Mouse (Mus musculus): ENCODE measurements at regions not wholly inside any gene's neighbourhood (a gene's known extent, or its start where the extent isn't known, plus 50 kb on each side); places are given as distances from the start of the nearest gene placed in this dataset.

- ATAC-seq (replicated peaks; ENCODE audit: insufficient number of reproducible peaks, low FRiP score, low TSS enrichment, poor library complexity, severe bottlenecking), result no peak
Observed at GRCm38 (mm10) chr9:91876823-91877222, 315.9 kb upstream of the Plscr5 start.

GRCm38 (mm10) chr9:91831556-91831955 lies 361.2 kb upstream of the Plscr5 start:
- ATAC-seq (replicated peaks; ENCODE audit: insufficient number of reproducible peaks, low FRiP score, low TSS enrichment, poor library complexity, severe bottlenecking), result no peak

DNA sequence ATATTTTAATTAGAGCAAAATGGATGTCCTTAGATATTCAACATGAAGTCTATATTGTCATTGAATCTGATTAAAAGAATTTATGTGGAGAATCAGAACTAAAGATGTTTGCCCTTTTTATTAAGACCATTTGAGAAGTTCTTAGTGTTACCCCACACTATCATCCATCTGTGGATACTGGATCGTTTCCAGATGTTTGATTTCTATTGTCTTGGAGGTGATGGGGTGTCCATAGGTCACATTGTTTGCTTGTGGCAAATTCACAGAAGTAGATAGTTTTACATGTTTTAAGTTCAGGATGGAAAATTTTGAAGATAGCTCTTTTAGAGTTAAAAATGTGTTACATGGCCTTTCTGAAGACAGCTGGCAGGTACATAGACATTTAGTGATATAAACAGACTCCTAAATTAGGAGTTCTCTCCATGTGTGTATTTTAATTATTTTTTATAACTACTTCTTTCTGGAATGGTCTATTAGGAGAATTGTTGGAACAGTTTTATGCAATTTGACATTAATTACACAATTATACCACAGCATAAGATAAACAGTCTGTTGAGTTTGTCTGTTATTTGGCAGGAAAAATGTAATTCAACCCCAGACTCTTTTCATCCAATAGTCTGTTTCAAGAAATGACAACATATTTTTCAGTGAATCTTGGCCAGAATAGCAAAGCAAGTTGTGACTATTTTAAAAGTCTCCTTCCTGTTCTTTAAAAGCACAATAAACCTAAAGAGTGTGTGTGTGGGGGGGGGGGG lies 368.8 kb upstream of the Plscr5 start:
- ATAC-seq (replicated peaks; ENCODE audit: insufficient number of reproducible peaks, low FRiP score, low TSS enrichment, poor library complexity, severe bottlenecking), result no peak

GRCm38 (mm10) chr9:91818616-91819328 lies 374.0 kb upstream of the Plscr5 start:
- ATAC-seq (replicated peaks; ENCODE audit: insufficient number of reproducible peaks, low FRiP score, low TSS enrichment, poor library complexity, severe bottlenecking), result no peak

DNA sequence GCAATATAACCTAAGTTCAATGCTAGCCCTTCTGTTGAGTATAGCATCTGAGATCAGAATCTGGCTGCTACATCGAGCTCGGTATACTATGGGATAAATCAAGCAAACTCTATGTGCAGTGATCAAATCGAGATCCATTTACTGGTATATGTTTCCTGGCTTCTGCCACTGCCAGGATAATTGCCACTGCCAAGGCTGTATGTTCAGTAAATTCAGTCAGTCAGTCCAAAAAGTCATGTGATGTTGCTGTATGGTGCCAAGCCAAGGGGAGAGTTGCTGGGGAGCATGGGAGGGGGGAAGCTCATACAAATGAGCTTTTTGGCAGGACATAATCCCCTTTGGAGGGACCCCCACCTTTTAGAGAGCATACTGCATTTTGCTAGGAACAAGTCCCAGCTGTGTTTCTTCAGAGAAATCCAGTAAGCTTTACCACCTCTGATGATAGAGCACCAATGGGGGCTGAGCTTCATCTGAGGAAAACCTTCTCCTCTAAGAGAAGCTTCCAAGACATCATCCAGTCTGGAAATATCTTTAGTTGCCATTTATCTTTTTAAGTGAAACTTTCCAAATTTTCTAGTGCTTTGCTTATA lies 389.3 kb upstream of the Plscr5 start:
- no peak for ATAC-seq (replicated peaks; ENCODE audit: insufficient number of reproducible peaks, low FRiP score, low TSS enrichment, poor library complexity, severe bottlenecking)

GRCm38 (mm10) chr9:91798837-91799225 lies 393.9 kb upstream of the Plscr5 start:
- no peak for ATAC-seq (replicated peaks; ENCODE audit: insufficient number of reproducible peaks, low FRiP score, low TSS enrichment, poor library complexity, severe bottlenecking)

DNA sequence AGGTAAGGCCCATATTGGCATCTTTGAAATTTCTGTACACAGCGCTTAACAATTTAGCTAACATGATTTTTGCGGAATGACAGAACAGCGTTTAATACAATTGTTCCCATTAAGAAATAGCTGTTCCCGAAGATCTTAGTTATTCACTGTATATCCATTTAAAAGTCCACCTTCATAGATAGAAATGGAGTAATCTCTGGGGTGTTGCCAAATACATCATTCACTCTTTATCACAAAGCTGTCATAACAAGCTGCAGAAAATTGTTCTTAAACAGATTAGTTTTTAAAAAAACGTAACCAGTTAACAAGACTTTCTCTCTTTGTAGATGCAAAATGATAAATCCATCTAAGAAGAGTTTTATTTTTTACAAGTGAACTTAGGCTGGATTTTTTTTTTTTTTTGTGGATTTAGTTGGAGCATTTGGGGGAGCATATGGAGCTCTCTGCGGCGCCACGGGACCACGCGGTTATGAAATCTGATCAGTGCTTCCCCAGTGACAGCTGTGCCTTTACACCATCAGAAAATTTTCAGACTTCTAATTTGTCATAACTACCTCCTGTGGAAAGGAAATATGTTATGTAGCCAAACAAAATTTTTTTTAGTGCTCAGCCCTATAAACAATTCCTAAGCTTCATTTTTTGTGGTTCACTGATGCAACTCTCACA lies 394.4 kb upstream of the Plscr5 start:
- ATAC-seq (replicated peaks; ENCODE audit: insufficient number of reproducible peaks, low FRiP score, low TSS enrichment, poor library complexity, severe bottlenecking), result no peak

DNA sequence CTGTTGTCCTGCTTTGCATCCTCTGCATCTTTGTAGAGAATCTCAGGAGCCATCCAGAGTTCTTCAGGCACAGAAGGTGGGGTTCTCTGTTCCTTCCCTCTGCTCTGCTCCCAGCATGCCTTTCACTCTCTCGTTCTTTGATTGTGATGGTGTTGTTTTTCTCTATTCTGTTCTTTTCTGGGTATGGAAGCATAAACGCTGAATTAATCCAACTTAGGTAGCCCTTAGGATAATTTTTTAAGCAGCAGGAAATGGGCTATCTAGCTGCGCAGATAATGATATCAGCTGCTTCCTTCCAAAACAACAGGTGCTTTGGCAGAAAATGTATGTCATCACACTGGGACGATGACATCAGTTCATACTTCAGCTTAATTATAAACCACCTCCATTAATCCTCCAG lies 395.8 kb upstream of the Plscr5 start:
- no peak for ATAC-seq (replicated peaks; ENCODE audit: insufficient number of reproducible peaks, low FRiP score, low TSS enrichment, poor library complexity, severe bottlenecking)

- ATAC-seq (replicated peaks; ENCODE audit: insufficient number of reproducible peaks, low FRiP score, low TSS enrichment, poor library complexity, severe bottlenecking), result no peak
Observed at GRCm38 (mm10) chr9:91752935-91753334, 387.3 kb upstream of the Zic1 start.

DNA sequence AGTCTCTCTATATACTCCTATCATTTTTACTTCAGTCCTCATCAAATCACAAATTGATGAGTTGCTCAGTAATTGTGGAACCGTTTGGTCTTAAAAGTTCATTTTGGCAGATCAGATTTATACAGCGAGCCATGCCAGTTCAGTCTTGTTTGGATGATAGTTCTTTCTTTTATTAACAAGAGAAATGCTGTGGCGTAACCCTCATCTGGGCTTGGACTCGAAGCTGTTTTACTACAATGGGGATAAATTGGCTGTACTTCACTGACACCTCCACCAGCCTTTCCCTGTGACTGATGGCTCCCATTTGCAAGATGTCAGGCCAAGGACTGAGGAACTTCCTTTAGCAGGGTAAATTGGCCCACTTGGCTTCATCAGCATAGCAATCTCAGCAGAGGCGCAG lies 345.5 kb upstream of the Zic1 start:
- ATAC-seq (replicated peaks; ENCODE audit: insufficient number of reproducible peaks, low FRiP score, low TSS enrichment, poor library complexity, severe bottlenecking), result no peak

- no peak for ATAC-seq (replicated peaks; ENCODE audit: insufficient number of reproducible peaks, low FRiP score, low TSS enrichment, poor library complexity, severe bottlenecking)
Observed at GRCm38 (mm10) chr9:91680859-91681258, 315.2 kb upstream of the Zic1 start.

- no peak for ATAC-seq (replicated peaks; ENCODE audit: insufficient number of reproducible peaks, low FRiP score, low TSS enrichment, poor library complexity, severe bottlenecking)
Observed at GRCm38 (mm10) chr9:91666667-91667066, 301.1 kb upstream of the Zic1 start.

DNA sequence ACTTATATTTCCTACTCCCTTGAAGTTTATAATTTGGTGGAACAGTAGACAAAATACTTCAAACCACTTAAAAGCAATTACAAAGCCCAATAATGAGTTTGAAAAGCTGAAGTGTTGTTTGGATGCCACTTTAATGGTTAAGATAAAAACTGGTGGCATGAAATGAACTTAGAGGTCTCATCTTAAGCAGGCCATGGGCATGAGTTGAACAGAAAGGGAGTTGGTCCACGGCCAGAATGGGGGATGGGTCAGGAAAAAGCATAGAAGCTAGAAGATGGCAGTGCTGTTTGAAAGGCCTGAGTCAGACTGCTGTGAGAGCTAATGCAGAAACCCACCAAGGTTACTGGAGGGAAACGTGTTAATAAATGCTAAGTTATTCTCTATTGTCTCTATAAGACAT lies 294.5 kb upstream of the Zic1 start:
- no peak for ATAC-seq (replicated peaks; ENCODE audit: insufficient number of reproducible peaks, low FRiP score, low TSS enrichment, poor library complexity, severe bottlenecking)

- ATAC-seq (replicated peaks; ENCODE audit: insufficient number of reproducible peaks, low FRiP score, low TSS enrichment, poor library complexity, severe bottlenecking), result no peak
Observed at GRCm38 (mm10) chr9:91654071-91654470, 288.5 kb upstream of the Zic1 start.

DNA sequence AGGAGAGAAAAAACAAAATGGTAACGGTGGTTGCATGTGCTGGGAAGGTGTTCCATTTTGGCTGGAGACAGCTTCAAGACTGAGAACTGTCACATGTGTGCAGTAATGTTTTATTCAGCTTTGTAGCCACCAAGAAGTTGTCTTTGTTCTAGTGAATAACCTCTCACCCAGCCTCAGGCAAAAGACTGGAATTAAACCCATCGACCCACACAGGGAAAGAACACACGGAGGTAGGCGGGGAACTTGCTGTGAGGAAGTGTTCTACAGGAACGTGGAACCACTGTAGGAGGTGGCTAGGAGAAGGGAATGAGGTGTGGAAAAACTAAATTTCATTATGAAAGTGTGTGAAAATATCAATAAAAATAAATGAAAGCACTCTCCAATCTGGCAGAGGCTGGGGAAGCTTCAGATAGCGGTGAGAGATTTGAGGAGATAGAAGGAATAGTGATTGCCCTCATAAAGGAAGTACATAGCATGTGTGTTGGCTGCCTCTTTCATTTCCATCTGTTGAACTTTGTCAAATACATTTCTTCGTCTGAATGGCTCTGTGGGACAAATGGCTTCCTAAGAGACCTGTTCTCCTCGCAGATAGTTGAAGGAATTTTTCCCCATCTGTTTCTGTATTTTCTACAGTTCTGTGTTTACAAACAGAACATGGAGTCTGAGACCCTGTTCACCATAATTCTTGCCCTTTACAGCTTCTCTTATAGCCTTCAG lies 286.9 kb upstream of the Zic1 start:
- ATAC-seq (replicated peaks; ENCODE audit: insufficient number of reproducible peaks, low FRiP score, low TSS enrichment, poor library complexity, severe bottlenecking), result no peak

- ATAC-seq (replicated peaks; ENCODE audit: insufficient number of reproducible peaks, low FRiP score, low TSS enrichment, poor library complexity, severe bottlenecking), result no peak
Observed at GRCm38 (mm10) chr9:91610401-91610800, 244.8 kb upstream of the Zic1 start.

GRCm38 (mm10) chr9:91609457-91610166 lies 244.0 kb upstream of the Zic1 start:
- no peak for ATAC-seq (replicated peaks; ENCODE audit: insufficient number of reproducible peaks, low FRiP score, low TSS enrichment, poor library complexity, severe bottlenecking)

DNA sequence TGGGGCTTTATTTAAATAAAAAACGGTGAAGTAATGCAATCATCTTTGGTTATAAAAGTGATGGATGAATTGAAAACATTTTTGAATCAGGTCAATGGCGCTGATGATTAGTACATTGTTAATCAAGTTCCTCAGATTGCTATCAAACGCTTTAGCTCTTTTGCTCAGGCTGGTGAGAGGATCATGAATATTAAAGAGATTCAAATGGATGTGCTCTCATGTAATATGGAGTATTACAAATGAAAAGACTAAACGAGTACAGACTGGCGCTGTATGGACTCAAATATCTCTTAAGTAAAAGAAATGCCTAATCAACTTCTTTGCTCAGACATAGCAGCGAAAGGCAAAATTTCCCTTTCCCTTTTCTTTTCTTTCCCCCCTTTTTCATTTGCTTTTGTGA lies 236.1 kb upstream of the Zic1 start:
- ATAC-seq (replicated peaks; ENCODE audit: insufficient number of reproducible peaks, low FRiP score, low TSS enrichment, poor library complexity, severe bottlenecking), result no peak
